Mouse (Mus musculus): Measurements from ENCODE around the gene Galnt7.

Gene Galnt7

DNA sequence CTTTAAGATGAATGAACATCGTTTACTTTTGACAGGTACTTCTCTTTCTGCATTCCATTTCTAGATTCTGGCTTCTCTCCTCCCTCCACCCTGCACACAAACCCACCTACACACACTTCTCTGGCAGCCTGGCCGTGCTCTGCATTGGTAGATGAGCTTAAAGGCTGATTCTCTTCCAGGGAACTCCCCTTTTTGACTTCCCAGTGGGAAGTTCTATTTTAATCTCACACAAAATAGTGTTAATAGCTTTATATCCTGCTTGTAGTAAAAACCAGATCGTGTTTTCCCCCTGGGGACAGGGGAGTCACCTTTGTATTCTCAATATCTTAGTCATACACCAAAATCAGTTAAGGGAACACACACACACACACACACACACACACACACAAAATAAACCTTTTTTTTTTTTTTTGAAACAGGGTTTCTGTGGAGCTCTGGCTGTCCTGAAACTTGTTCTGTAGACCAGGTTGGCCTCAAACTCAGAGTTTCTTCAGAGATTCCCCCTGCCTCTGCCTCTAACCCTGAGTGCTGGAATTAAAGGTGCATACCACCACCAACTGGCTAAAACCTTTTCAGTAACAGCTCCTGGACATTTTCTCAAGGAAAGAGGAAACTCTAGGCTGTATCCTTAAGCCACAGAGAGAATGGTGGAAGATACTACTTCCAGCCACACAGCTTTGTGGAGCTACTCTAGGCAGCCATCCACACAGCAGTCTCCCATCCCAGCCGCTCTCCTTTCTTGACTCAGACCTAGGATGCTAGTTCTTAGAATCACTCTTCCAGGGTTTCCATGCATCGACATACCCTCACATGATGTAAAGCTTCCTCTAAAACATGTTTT lies 24.7 kb downstream of the Galnt7 start:
- no peak for DNase-seq

- DNase-seq = no peak
These were observed 28.9 kb downstream of the Galnt7 start for GRCm38 (mm10) chr8:57623955-57624354.

DNA sequence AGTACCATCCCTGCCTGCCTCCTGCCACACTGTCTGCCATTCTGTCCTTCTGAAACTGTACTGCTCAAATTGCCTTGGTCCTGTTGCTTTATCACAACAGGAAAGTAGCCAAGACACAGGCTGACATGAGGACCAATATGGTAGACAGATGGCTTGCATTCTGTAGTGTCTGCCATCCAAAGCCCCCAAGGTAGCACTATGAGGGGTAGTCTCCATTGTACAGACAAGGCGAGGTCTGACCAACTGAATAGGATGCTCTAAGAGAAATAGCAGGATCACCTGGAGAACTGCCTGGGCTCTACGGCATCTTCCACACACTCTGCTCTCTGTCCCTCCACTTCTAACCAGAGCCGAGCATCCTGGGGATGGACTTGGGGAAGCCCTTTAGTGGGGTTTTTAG lies 29.8 kb downstream of the Galnt7 start:
- no peak for DNase-seq

- DNase-seq = no peak
These were observed 35.9 kb downstream of the Galnt7 start for GRCm38 (mm10) chr8:57616965-57617364.

GRCm38 (mm10) chr8:57615016-57615657 lies 37.7 kb downstream of the Galnt7 start:
- peak; percentile 55 to 74 for DNase-seq

DNA sequence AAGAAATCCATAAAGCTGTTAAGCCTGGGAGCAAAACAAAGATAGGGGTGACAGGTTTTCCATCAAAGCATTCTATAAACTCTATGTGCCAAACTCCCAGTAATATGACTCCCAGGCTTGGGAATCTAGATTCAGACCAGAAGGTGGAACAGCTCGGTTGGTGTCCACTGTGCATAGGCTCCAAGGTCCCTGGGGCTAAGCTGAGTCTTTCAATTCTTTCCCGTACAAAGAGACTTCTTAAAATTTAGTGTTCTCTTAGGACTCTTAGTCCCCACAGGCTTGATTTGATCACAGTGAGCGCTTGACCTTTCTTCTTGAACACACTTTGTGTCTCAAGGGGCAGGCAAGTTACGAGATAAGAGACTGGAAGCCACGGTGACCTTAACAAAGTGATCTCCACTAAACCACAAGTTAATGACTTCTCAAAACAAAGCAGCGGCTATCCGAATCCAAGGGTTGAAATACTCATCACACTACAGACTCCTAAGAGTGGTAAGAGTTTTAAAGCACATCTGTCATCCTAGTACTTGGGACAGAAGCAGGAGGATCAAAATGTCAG lies 41.3 kb downstream of the Galnt7 start:
- DNase-seq = peak in 1 of 2 experiments; percentile 42

DNA sequence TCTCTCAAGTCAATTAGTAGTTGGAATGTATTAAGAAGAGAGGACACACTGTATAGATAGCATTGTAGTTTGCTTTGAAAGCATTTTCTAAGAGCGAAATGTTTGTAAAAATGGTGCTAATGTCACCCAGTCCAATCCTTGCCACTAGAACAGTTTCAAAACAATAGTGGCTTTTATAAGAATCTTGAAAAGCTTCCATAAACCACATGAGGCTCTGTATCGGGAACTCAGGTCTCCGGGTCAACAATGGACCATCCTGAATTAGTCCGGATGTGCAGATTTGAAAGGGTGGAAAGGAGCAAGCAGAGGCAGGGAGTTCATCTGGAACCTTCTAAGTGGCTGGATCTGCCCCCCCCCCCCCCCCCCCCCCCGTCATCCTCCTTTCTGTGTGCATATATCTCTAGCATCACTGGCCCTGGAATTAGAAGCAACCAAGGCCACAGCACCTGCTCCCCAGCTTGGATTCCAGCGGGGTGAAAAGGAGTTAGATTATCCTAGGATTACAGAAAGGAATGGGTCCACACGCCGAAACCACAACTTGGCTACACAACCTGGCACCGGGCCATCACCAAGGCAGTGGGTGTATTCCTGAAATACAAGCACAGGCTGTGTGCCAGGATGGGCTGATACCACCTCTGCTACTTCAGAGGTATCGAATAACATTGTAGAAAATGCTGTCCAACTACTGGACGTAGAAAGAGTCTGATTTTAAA lies 42.0 kb downstream of the Galnt7 start:
- peak; percentile 26 to 48 for DNase-seq

- DNase-seq = no peak
These were observed 50.3 kb downstream of the Galnt7 start for GRCm38 (mm10) chr8:57602511-57602910.

GRCm38 (mm10) chr8:57601987-57602418 lies 50.8 kb downstream of the Galnt7 start:
- no peak for DNase-seq

GRCm38 (mm10) chr8:57599813-57600555 lies 52.8 kb downstream of the Galnt7 start:
- no peak for DNase-seq

GRCm38 (mm10) chr8:57595853-57596252 lies 57.0 kb downstream of the Galnt7 start:
- DNase-seq = no peak

- DNase-seq = no peak
These were observed 58.5 kb downstream of the Galnt7 start for GRCm38 (mm10) chr8:57594175-57594885.

DNA sequence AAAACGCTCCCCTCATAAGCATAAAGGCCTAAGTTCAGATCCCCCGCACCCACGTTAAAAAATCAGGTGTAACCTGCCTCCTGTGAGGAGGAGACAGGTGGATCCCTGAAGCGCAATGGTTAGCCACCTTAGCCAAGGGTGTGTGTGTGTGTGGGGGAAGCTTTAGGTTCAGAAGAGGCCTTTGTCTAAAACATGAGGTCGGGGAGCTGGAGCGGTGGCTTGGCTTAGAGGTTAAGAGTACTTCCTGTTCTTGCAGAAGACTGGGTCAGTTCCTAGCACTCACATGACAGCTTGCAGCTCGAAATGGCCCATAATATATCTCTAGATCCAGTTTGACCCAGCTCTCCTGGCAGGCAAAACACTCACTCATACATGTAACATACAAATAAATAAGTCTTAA lies 60.2 kb downstream of the Galnt7 start:
- DNase-seq = no peak

DNA sequence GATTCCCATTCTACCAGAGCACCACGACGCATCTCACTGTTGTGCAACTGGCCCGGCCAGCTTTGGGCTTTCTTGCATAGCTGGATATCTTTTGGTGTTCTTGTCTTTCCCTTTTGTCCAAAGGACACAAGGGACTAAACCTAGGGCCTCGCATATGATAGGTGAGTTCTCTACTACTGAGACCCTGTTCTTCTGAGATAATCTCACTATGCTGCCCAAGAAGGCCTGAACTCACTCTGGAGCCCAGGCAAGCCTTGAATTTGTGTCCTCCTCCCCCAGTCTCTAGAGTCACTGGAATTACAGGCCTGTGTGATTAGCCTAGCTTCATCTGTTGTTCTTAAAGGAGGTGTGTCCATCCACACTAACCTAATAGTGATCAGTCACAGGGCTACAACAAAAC lies 61.2 kb downstream of the Galnt7 start:
- no peak for DNase-seq

DNA sequence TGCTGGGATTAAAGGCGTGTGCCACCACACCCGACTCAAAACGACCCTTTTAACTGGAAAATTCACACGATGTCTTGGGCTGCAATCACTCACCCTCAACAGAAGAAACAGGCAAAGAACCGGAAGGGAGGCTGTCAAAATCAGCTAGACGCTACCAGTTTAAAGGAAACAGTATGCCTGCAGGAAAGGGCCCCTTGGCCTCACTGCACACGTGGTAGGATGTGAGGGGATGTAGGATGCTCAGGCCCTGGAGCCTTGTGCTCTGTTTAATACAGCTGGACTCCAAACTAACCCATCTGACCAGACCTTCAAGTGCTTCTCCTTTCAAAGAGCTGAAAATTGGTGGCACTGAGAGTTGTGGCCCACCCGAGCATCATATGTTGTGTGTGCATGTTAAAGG lies 62.8 kb downstream of the Galnt7 start:
- no peak for DNase-seq

- DNase-seq = no peak
These were observed 63.7 kb downstream of the Galnt7 start for GRCm38 (mm10) chr8:57589176-57589575.

GRCm38 (mm10) chr8:57588604-57589003 lies 64.2 kb downstream of the Galnt7 start:
- no peak for DNase-seq

DNA sequence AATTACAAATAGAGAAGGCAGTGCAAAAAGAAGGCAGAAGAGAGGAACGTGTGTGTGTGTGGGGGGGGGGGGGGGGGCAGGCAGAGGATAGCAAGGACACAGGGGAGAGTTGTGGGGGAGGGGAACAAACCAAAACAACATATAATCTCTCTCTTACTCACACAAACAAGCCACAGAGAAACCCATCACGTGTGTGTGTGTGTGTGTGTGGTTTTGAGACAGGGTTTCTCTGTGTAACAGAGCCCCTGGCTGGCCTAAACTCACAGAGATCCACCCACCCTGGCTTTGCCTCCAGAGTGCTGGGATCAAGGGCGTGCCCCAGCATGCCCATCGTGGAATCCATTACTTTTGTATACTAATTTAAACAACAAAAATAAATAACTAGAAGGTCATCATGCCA lies 66.2 kb downstream of the Galnt7 start:
- no peak for DNase-seq

DNA sequence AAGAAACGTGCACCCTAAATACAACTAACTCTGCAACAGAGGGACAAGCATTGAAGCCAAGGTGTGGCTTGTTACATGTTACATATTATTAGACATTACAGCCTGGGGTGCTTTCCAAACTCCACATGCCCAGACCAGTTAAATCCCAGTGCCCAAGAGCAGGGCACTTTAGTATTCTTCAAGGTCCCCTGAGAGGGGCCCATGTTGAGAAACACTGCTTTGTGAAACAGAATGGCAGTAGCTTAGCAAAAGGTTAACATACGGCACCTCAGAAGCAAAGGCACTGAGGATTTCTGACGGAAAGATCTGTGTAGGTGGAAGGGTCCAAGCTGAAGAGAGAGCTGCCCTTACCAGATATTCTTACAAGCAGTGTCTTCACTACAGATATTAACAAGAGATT lies 67.0 kb downstream of the Galnt7 start:
- DNase-seq = no peak

GRCm38 (mm10) chr8:57585128-57585442 lies 67.7 kb downstream of the Galnt7 start:
- peak in 1 of 2 experiments; percentile 11 for DNase-seq

DNA sequence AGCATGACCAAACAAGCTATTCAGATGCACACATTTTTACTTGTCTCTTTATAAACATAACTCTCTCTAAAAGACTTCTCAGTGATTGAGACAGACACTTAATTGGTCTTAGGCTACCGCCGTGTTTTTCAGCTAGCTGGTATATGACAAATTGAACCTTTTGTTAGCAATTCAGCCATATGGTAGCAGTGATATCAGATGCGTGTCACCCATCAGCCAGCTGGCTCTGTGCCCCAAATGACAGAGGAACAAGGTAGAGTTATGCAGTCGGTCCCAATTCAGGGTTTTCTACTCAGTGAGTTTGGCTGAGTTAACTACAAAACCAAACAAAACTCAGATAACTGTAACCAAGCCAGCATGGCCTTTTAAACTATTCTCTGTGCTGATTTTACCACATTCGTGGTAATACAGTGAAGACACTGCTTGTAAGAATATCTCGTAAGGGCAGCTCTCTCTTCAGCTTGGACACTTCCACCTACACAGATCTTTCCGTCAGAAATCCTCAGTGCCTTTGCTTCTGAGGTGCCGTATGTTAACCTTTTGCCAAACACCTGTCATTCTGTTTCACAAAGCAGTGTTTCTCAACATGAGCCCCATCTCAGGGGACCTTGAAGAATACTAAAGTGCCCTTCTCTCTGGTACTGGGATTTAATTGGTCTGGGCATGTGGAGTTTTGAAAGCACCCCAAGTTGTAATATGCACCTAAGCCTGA lies 68.3 kb downstream of the Galnt7 start:
- DNase-seq = no peak
